Mouse (Mus musculus) neural tube, embryonic 14.5 days (tissue): ENCODE data around the gene Rnf128. TPM values are rescaled to one million over a fixed set of nuclear protein-coding genes. Genes with fewer than 3 reads are reported as not detected.

Source experiments
- polyA plus RNA-seq: library from polyadenylated mRNA; unstranded; fragments of >200 nt; fragmentation: Nextera tagmentation; extraction: Ambion mirVana; gene quantifications from 2 replicates; pipeline ENCODE4 v1.2.1, GENCODE M21; 2014

The Rnf128 gene
- polyA plus RNA-seq, 1 experiment from 2014 or later: 5.5 TPM

Other genes with a start within 250 kb of the Rnf128 start
- gene Trap1a, start 229.6 kb upstream of the Rnf128 start, polyA plus RNA-seq: not detected in 2 replicates
- 0.94 and 1.3 TPM in 2 replicates for gene D330045A20Rik, start 82.9 kb upstream of the Rnf128 start, polyA plus RNA-seq
- 0.23 and 0.46 TPM in 2 replicates for gene Tbc1d8b, start 121.7 kb downstream of the Rnf128 start, polyA plus RNA-seq
- not detected in 2 replicates for gene Gm15013, start 151.2 kb downstream of the Rnf128 start, polyA plus RNA-seq
- not detected in 2 replicates for gene Ripply1, start 219.0 kb downstream of the Rnf128 start, polyA plus RNA-seq
- gene Cldn2, start 237.5 kb downstream of the Rnf128 start, polyA plus RNA-seq: not detected in 2 replicates